Mouse (Mus musculus) spleen, adult 2 months (tissue): ENCODE measurements around the gene Tsga10ip.

Experiments
- CTCF ChIP-seq: fragments of 200-500 bp; IDR thresholded peaks from 2 replicates; pipeline ENCODE4 v1.5.1; 2011; ENCODE audit warnings: mild to moderate bottlenecking, inconsistent platforms; ENCODE audit not compliant: insufficient read depth, insufficient read length, insufficient replicate concordance; ENCODE audit errors: extremely low read depth
- POLR2A ChIP-seq: fragments of 200-500 bp; IDR thresholded peaks from 2 replicates; pipeline ENCODE4 v1.6.1; 2011; ENCODE audit warnings: low read depth, low read length, inconsistent platforms

GRCm38 (mm10) chr19:5413840-5414239, 11.5 kb upstream of the Tsga10ip start:
- no peak for TF ChIP-seq POLR2A
- TF ChIP-seq CTCF = no peak
